Mouse (Mus musculus) lung, embryonic 16.5 days (tissue): ENCODE measurements at regions not wholly inside any gene's neighbourhood (a gene's known extent, or its start where the extent isn't known, plus 50 kb on each side); places are given as distances from the start of the nearest gene placed in this dataset.
A peak's percentile ranks its signal among the peaks of the same experiment; 100 is the strongest.

Experiments used
- ATAC-seq: fragments of 200-750 bp; cut with Nextera tagmentation; 2 replicates; pipeline ENCODE4 v1.8.0; 2017; ENCODE audit warnings: low read depth, mild to moderate bottlenecking, moderate library complexity
- H3K27ac ChIP-seq: fragments of 300-500 bp; sonication (generic); 2 replicates; pipeline ENCODE4 v1.5.1; 2014; ENCODE audit warnings: mild to moderate bottlenecking, control low read depth, low read length
- H3K27me3 ChIP-seq: fragments of 300-500 bp; sonication (generic); 2 replicates; pipeline ENCODE4 v1.6.1; 2014; ENCODE audit warnings: low read depth, low read length, mixed read lengths; ENCODE audit not compliant: control insufficient read depth, insufficient read depth
- H3K36me3 ChIP-seq: fragments of 300-500 bp; sonication (generic); 2 replicates; pipeline ENCODE4 v1.6.1; 2014; ENCODE audit warnings: low read length; ENCODE audit not compliant: control insufficient read depth, insufficient read depth
- H3K4me1 ChIP-seq: fragments of 300-500 bp; sonication (generic); replicated peaks from 2 replicates; pipeline ENCODE4 v1.6.1; 2014; ENCODE audit warnings: low read length, mixed read lengths; ENCODE audit not compliant: control insufficient read depth, insufficient read depth
- H3K4me2 ChIP-seq: fragments of 300-500 bp; sonication (generic); 2 replicates; pipeline ENCODE4 v1.6.1; 2014; ENCODE audit warnings: low read depth, low read length, control low read depth
- H3K4me3 ChIP-seq: fragments of 300-500 bp; sonication (generic); 2 replicates; pipeline ENCODE4 v1.5.1; 2014; ENCODE audit warnings: mild to moderate bottlenecking, low read length, control low read depth
- H3K9ac ChIP-seq: fragments of 300-500 bp; sonication (generic); 2 replicates; pipeline ENCODE4 v1.6.1; 2014; ENCODE audit warnings: low read length, control low read depth
- H3K9me3 ChIP-seq: fragments of 300-500 bp; sonication (generic); 2 replicates; pipeline ENCODE4 v1.6.1; 2016; ENCODE audit warnings: low read length; ENCODE audit not compliant: control insufficient read depth
- WGBS: fragments of 180-500 bp; shearing (Covaris S2); extraction: QIAGEN DNeasy Blood & Tissue Kit; methylation state at CpG from one replicate; pipeline ENCODE4 v1.1.7; 2014; 5-methylcytosine and 5-hydroxymethylcytosine counted together

DNA sequence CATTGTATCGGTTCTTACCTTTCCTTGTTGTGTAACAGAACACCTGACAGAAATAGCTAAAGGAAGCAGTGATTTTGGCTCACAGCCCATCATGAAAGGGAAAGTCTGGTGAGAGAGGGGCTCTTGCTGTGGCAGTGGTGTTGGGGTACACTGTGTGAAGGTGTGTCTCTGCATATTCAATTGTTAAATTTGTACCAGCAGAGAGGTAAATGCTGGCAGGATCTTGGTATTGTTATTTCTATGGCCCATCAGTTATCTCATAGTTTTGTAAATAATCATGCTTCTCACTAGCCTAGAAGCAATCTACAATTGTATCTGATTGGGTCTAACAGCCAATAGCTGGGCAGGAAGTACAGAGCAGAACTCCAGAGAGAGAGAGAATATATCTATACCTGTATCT lies 95.7 kb downstream of the Mfap3l start:
- 82% methylated on average over 1 of the region's 1 CpGs for WGBS
- H3K36me3 ChIP-seq: no peaks in the 10 kb centered on the region
- H3K27me3 ChIP-seq: no peaks in the 10 kb centered on the region
- no peaks in the 10 kb centered on the region for H3K4me1 ChIP-seq
- H3K9me3 ChIP-seq: no peaks in the 10 kb centered on the region
- H3K27ac ChIP-seq: no peak overlapping the region
- H3K9ac ChIP-seq: no peak overlapping the region
- no peak for ATAC-seq
- H3K4me3 ChIP-seq: no peak overlapping the region
- H3K4me2 ChIP-seq: no peak overlapping the region

DNA sequence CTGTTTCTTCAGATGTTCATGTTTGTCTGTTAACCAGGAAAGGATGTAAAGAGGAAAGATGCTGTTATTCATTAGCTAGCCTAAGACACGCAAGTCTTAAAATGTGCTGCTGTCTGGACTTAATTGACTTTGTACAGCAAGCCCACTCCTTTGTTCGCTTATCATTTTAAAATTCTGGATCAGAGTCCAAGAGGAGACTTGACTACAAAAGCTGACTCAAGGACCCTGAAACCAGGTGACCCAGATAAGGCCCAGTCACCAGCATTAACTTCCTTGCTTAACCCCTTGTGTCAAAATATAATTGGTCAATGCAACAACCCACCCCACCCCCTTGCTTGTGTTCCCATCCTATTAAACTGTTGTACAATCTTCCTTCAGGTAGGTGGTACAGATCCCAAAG lies 99.9 kb downstream of the Mfap3l start:
- Histone ChIP-seq H3K4me2 (no peak overlapping the region), H3K4me3 (no peak overlapping the region), H3K27me3 (no peaks in the 10 kb centered on the region), H3K4me1 (no peaks in the 10 kb centered on the region), H3K9me3 (no peaks in the 10 kb centered on the region), H3K27ac (no peak overlapping the region), H3K36me3 (no peaks in the 10 kb centered on the region), H3K9ac (no peak overlapping the region)
- WGBS: 82% methylated on average over 2 of the region's 2 CpGs
- no peak for ATAC-seq

DNA sequence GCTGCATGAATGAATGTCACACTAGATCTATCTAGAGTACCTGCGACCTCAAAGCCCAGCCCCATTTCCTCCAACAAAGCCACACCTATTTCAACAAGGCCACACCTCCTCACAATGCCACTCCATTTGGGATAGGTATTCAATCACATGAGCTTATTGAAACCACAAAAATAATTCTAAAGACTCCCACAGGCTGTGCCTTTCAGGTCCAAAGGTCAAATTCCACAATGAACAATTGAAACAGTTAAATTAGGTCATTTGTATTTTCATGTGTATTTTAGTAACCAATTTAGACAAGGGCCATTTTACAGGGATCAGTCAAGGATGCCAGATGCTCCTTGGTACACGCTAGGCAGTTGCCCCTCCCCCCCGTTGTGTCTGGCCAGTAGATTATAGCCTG lies 103.3 kb downstream of the Mfap3l start:
- Histone ChIP-seq H3K9ac (no peak overlapping the region), H3K4me2 (no peak overlapping the region), H3K27me3 (no peaks in the 10 kb centered on the region), H3K27ac (no peak overlapping the region), H3K4me3 (no peak overlapping the region), H3K9me3 (no peaks in the 10 kb centered on the region), H3K36me3 (no peaks in the 10 kb centered on the region), H3K4me1 (no peaks in the 10 kb centered on the region)
- WGBS: 77% methylated on average over 3 of the region's 3 CpGs
- ATAC-seq: no peak

DNA sequence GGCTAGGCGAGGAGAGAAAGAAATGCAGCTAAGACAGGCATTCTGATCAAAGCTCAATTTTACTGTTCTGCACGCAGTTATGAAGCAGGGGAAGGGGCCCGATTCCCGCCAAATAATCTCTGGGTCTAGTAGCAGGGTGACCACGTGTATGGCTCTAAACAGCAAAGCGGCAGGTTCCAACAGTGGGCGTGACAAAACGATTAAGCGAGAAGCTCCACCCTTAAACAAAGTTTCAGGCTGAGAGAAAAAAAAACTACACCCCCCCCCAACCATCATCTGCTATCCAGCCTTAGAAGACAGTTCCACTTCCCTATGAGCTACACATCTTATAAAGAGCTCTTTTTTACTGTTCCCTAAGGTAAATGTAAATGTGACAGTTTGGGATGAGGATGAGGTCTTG lies 103.8 kb downstream of the Mfap3l start:
- Histone ChIP-seq H3K4me2 (no peak overlapping the region), H3K4me3 (no peak overlapping the region), H3K4me1 (no peaks in the 10 kb centered on the region), H3K9me3 (no peaks in the 10 kb centered on the region), H3K36me3 (no peaks in the 10 kb centered on the region), H3K27ac (no peak overlapping the region), H3K9ac (no peak overlapping the region), H3K27me3 (no peaks in the 10 kb centered on the region)
- no peak for ATAC-seq
- 88% methylated on average over 9 of the region's 9 CpGs for WGBS

DNA sequence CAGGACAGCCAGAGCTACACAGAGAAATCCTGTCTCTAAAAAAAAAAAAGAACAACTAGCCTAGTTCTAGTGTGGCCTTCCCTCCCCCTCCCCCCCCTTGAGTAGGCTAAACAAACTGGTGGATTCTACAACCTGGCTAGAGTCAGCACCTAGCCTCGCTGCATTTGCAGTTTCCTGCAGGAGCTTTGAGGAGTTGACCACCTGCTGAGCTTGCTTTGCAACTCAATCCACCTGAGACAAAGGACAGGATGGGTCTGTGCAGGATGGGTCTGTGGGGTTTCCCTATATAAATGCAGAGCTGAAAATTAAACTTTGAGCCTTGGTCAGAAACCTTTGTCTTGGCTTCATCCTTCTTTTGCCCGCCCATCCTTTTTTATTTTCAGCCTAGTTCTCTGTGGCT lies 104.3 kb downstream of the Mfap3l start:
- Histone ChIP-seq H3K4me3 (no peak overlapping the region), H3K27me3 (no peaks in the 10 kb centered on the region), H3K9ac (no peak overlapping the region), H3K27ac (no peak overlapping the region), H3K36me3 (no peaks in the 10 kb centered on the region), H3K4me2 (no peak overlapping the region), H3K4me1 (no peaks in the 10 kb centered on the region), H3K9me3 (no peaks in the 10 kb centered on the region)
- no peak for ATAC-seq
- 61% methylated on average over 2 of the region's 2 CpGs for WGBS

DNA sequence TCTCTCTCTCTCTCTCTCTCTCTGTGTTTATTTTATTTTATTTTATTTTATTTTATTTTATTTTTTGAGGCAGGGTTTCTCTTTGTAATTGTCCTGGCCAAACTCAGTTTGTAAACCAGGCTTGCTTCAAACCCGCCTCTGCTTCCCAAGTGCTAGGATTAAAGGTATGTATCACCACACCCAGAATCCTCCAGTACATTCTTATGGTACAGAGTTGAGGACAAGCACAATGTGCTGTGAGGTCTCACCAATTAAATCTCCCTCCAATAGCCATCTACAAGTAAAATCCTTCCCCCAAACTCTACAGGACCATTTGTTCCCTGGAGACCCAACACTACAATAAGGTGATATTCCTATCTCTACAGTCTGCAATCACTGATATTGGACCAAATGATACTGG lies 105.0 kb downstream of the Mfap3l start:
- H3K4me2 ChIP-seq: no peak overlapping the region

DNA sequence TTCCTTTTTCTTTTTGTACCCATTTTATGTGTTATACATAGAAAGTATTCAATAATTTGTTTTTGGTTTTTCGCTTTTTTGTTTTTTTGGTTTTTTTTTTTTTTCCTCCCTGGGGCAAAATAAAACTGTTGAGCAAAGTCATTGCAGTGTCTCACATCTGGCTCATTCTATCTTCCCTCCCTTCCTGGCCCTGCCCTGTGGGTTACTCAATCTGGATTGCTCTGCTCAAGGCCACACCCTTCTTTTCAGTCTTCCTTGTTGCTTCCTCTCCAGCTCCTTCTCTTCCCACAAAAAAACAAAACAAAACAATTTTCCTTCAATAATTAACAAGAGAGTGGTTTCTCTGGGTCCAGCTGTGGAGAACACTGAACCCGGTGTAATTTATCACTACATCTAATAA lies 113.2 kb downstream of the Mfap3l start:
- H3K27me3 ChIP-seq: no peaks in the 10 kb centered on the region
- H3K36me3 ChIP-seq: no peaks in the 10 kb centered on the region
- no peak overlapping the region for H3K9ac ChIP-seq
- no peaks in the 10 kb centered on the region for H3K9me3 ChIP-seq
- ATAC-seq: no peak
- no peak overlapping the region for H3K27ac ChIP-seq
- H3K4me3 ChIP-seq: no peak overlapping the region
- 88% methylated on average over 2 of the region's 2 CpGs for WGBS
- no peak overlapping the region for H3K4me2 ChIP-seq
- no peaks in the 10 kb centered on the region for H3K4me1 ChIP-seq

More for the DNA sequence above, 105.0 kb downstream of the Mfap3l start:
- H3K4me1 ChIP-seq: no peaks in the 10 kb centered on the region
- no peaks in the 10 kb centered on the region for H3K27me3 ChIP-seq
- no peaks in the 10 kb centered on the region for H3K36me3 ChIP-seq
- H3K9ac ChIP-seq: no peak overlapping the region
- H3K4me3 ChIP-seq: no peak overlapping the region
- ATAC-seq: no peak
- H3K27ac ChIP-seq: no peak overlapping the region
- H3K9me3 ChIP-seq: no peaks in the 10 kb centered on the region
- 82% methylated on average over 1 of the region's 1 CpGs for WGBS

DNA sequence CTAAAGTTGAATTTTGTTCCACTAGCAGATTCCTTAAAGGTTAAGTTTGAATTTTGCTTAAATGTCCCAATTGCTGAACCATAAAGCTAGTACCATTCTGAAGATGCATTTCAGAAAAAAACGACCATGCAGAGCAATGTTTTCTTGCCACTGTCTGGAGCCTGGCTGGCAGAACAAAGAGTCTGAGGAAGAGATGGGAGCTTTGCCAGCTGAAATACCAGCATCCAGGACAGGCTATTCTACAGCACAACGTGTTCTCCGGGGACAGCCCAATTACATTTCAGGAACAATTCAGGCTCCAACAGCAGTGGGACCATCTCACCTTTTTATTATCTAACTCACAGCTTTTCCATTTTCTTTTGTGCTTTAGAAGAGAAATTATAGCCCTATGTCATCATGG lies 113.9 kb downstream of the Mfap3l start:
- Histone ChIP-seq H3K4me2 (no peak overlapping the region), H3K27me3 (no peaks in the 10 kb centered on the region), H3K36me3 (no peaks in the 10 kb centered on the region), H3K27ac (no peak overlapping the region), H3K4me1 (no peaks in the 10 kb centered on the region), H3K9ac (no peak overlapping the region), H3K4me3 (no peak overlapping the region), H3K9me3 (no peaks in the 10 kb centered on the region)
- 77% methylated on average over 3 of the region's 3 CpGs for WGBS
- ATAC-seq: no peak

DNA sequence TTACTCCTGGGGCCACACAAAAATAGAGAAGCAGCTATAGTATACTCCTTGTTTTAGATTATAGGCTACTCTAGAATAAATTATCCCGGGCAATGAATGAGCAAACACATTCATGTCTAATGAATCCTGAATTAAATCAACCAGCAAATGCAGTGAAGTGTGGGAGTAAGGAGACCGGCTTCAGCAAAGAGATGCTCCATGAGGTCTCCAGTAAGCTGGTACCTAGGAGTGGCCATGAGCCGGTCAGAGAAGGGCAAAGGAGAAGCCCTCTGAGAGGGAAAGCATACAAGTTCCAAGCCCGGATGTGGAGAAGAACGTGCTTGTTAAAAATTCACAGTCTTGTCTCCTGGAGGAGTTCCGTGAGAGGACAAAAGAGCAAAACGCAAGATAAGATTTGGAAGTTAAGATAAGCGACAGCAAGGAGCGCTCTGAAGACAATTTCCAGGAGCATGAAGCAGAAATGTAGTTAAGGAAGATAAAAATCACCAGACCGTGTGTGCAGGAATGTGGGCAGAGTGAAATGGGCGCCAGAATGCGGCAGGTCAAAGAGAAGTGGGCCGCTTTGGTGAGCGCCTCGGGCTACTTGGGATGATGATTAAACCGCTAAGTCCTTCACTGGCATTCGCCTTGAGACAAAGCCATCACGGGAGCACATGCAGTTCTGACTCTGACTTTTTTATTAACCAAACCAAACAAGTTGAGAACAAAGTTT lies 123.2 kb downstream of the Mfap3l start:
- 51% methylated on average over 18 of the region's 18 CpGs for WGBS
- Histone ChIP-seq H3K9me3 (no peaks in the 10 kb centered on the region), H3K4me2 (no peak overlapping the region), H3K27ac (no peak overlapping the region), H3K9ac (no peak overlapping the region), H3K4me1 (no peaks in the 10 kb centered on the region), H3K4me3 (no peak overlapping the region), H3K36me3 (no peaks in the 10 kb centered on the region), H3K27me3 (no peaks in the 10 kb centered on the region)
- 0 out of 2 replicates have a peak, but pooled peaks have one; percentile 28 for ATAC-seq

DNA sequence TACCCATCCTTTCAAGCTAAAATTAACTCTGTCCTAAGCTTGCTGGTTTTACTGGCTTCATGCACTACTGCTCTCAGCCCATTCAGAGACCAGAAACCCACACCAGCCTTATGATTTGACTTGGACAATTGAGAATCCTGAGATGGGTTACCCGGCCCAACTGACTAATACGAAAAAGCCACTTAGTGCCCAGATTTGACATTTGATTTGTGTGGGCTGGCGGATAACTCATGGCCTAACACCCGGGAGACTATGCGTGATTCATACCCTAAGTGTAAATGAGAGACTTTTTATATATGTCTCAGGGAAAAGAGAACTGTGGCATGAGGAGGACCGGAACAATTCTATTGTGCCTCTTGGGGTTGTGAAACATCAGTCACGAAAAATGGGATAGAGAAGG lies 126.3 kb upstream of the Hpf1 start:
- Histone ChIP-seq H3K4me1 (no peaks in the 10 kb centered on the region), H3K4me3 (no peak overlapping the region), H3K27ac (no peak overlapping the region), H3K4me2 (no peak overlapping the region), H3K27me3 (no peaks in the 10 kb centered on the region), H3K9me3 (no peaks in the 10 kb centered on the region), H3K36me3 (no peaks in the 10 kb centered on the region), H3K9ac (no peak overlapping the region)
- WGBS: 96% methylated on average over 7 of the region's 7 CpGs
- ATAC-seq: no peak
